Mouse (Mus musculus): ENCODE measurements at regions not wholly inside any gene's neighbourhood (a gene's known extent, or its start where the extent isn't known, plus 50 kb on each side); places are given as distances from the start of the nearest gene placed in this dataset.

GRCm38 (mm10) chr4:81005507-81006328, 95.3 kb downstream of the Lurap1l start:
- ATAC-seq (ENCODE audit: low FRiP score), result no peak
- no peak overlapping the region for H3K9ac ChIP-seq
- H3K27ac ChIP-seq, result no peak overlapping the region
- H3K4me2 ChIP-seq (replicated peaks), result no peak overlapping the region
- 56% methylated on average over 7 of the region's 7 CpGs for WGBS
- no peaks in the 10 kb centered on the region for H3K9me3 ChIP-seq (ENCODE audit: control insufficient read depth, low read length)
- no peaks in the 10 kb centered on the region for H3K36me3 ChIP-seq (replicated peaks; ENCODE audit: control insufficient read depth, insufficient read depth)
- H3K4me1 ChIP-seq (replicated peaks; ENCODE audit: control insufficient read depth, insufficient read depth, low read length), result no peaks in the 10 kb centered on the region
- no peak for DNase-seq (ENCODE audit: low spot score)
- H3K27me3 ChIP-seq (ENCODE audit: control insufficient read depth, insufficient read depth, low read length), result no peaks in the 10 kb centered on the region
- no peak overlapping the region for H3K4me3 ChIP-seq (replicated peaks; ENCODE audit: low read length)

- no peaks in the 10 kb centered on the region for H3K36me3 ChIP-seq (replicated peaks; ENCODE audit: control insufficient read depth, insufficient read depth)
- no peak for ATAC-seq (ENCODE audit: low FRiP score)
- no peak overlapping the region for H3K27ac ChIP-seq
- no peak for DNase-seq (ENCODE audit: low spot score)
- H3K9ac ChIP-seq, result no peak overlapping the region
- H3K4me1 ChIP-seq (replicated peaks; ENCODE audit: control insufficient read depth, insufficient read depth, low read length), result no peaks in the 10 kb centered on the region
- no peak overlapping the region for H3K4me3 ChIP-seq (replicated peaks; ENCODE audit: low read length)
- no peaks in the 10 kb centered on the region for H3K9me3 ChIP-seq (ENCODE audit: control insufficient read depth, low read length)
- no peak overlapping the region for H3K4me2 ChIP-seq (replicated peaks)
- no peaks in the 10 kb centered on the region for H3K27me3 ChIP-seq (ENCODE audit: control insufficient read depth, insufficient read depth, low read length)
- 94% methylated on average over 1 of the region's 1 CpGs for WGBS
Measured at GRCm38 (mm10) chr4:81006546-81006945, 96.1 kb downstream of the Lurap1l start.

GRCm38 (mm10) chr4:81021850-81022249, 111.4 kb downstream of the Lurap1l start:
- no peak overlapping the region for H3K4me3 ChIP-seq (replicated peaks; ENCODE audit: low read length)
- no peaks in the 10 kb centered on the region for H3K27me3 ChIP-seq (ENCODE audit: control insufficient read depth, insufficient read depth, low read length)
- no peaks in the 10 kb centered on the region for H3K36me3 ChIP-seq (replicated peaks; ENCODE audit: control insufficient read depth, insufficient read depth)
- no peaks in the 10 kb centered on the region for H3K4me1 ChIP-seq (replicated peaks; ENCODE audit: control insufficient read depth, insufficient read depth, low read length)
- no peak overlapping the region for H3K9ac ChIP-seq
- DNase-seq (ENCODE audit: low spot score), result no peak
- H3K27ac ChIP-seq, result no peak overlapping the region
- no peak for ATAC-seq (ENCODE audit: low FRiP score)
- 35% methylated on average over 2 of the region's 2 CpGs for WGBS
- no peak overlapping the region for H3K4me2 ChIP-seq (replicated peaks)
- no peaks in the 10 kb centered on the region for H3K9me3 ChIP-seq (ENCODE audit: control insufficient read depth, low read length)

- Histone ChIP-seq H3K9ac (no peak overlapping the region), H3K4me1 (replicated peaks; ENCODE audit: control insufficient read depth, insufficient read depth, low read length) (no peaks in the 10 kb centered on the region), H3K27me3 (ENCODE audit: control insufficient read depth, insufficient read depth, low read length) (no peaks in the 10 kb centered on the region), H3K4me3 (replicated peaks; ENCODE audit: low read length) (no peak overlapping the region), H3K4me2 (replicated peaks) (no peak overlapping the region), H3K27ac (no peak overlapping the region), H3K36me3 (replicated peaks; ENCODE audit: control insufficient read depth, insufficient read depth) (no peaks in the 10 kb centered on the region), H3K9me3 (ENCODE audit: control insufficient read depth, low read length) (no peaks in the 10 kb centered on the region)
- WGBS, result 78% methylated on average over 14 of the region's 14 CpGs
- no peak for DNase-seq (ENCODE audit: low spot score)
- no peak for ATAC-seq (ENCODE audit: low FRiP score)
Measured at GRCm38 (mm10) chr4:81023436-81023983, 113.1 kb downstream of the Lurap1l start.

- Histone ChIP-seq H3K4me2 (replicated peaks) (no peak overlapping the region), H3K27ac (no peak overlapping the region), H3K9me3 (ENCODE audit: control insufficient read depth, low read length) (no peaks in the 10 kb centered on the region), H3K27me3 (ENCODE audit: control insufficient read depth, insufficient read depth, low read length) (no peaks in the 10 kb centered on the region), H3K9ac (no peak overlapping the region), H3K36me3 (replicated peaks; ENCODE audit: control insufficient read depth, insufficient read depth) (no peaks in the 10 kb centered on the region), H3K4me3 (replicated peaks; ENCODE audit: low read length) (no peak overlapping the region), H3K4me1 (replicated peaks; ENCODE audit: control insufficient read depth, insufficient read depth, low read length) (no peaks in the 10 kb centered on the region)
- DNase-seq (ENCODE audit: low spot score) (no peak), ATAC-seq (ENCODE audit: low FRiP score) (no peak)
- 95% methylated on average over 1 of the region's 1 CpGs for WGBS
Measured at GRCm38 (mm10) chr4:81027558-81027957, 117.1 kb downstream of the Lurap1l start.

GRCm38 (mm10) chr4:81030671-81031070, 120.2 kb downstream of the Lurap1l start:
- Histone ChIP-seq H3K4me2 (replicated peaks) (no peak overlapping the region), H3K4me3 (replicated peaks; ENCODE audit: low read length) (no peak overlapping the region), H3K27ac (no peak overlapping the region), H3K9ac (no peak overlapping the region), H3K27me3 (ENCODE audit: control insufficient read depth, insufficient read depth, low read length) (no peaks in the 10 kb centered on the region), H3K4me1 (replicated peaks; ENCODE audit: control insufficient read depth, insufficient read depth, low read length) (no peaks in the 10 kb centered on the region), H3K36me3 (replicated peaks; ENCODE audit: control insufficient read depth, insufficient read depth) (no peaks in the 10 kb centered on the region), H3K9me3 (ENCODE audit: control insufficient read depth, low read length) (no peaks in the 10 kb centered on the region)
- ATAC-seq (ENCODE audit: low FRiP score) (no peak), DNase-seq (ENCODE audit: low spot score) (no peak)
- 91% methylated on average over 3 of the region's 3 CpGs for WGBS

GRCm38 (mm10) chr4:81037336-81037902, 127.0 kb downstream of the Lurap1l start:
- no peak overlapping the region for H3K27ac ChIP-seq
- no peak overlapping the region for H3K4me3 ChIP-seq (replicated peaks; ENCODE audit: low read length)
- H3K4me2 ChIP-seq (replicated peaks), result no peak overlapping the region
- no peaks in the 10 kb centered on the region for H3K36me3 ChIP-seq (replicated peaks; ENCODE audit: control insufficient read depth, insufficient read depth)
- no peaks in the 10 kb centered on the region for H3K4me1 ChIP-seq (replicated peaks; ENCODE audit: control insufficient read depth, insufficient read depth, low read length)
- ATAC-seq (ENCODE audit: low FRiP score) (no peak), DNase-seq (ENCODE audit: low spot score) (no peak)
- H3K9ac ChIP-seq, result no peak overlapping the region
- H3K9me3 ChIP-seq (ENCODE audit: control insufficient read depth, low read length), result no peaks in the 10 kb centered on the region
- no peaks in the 10 kb centered on the region for H3K27me3 ChIP-seq (ENCODE audit: control insufficient read depth, insufficient read depth, low read length)

- DNase-seq (ENCODE audit: low spot score) (no peak), ATAC-seq (ENCODE audit: low FRiP score) (no peak)
- H3K36me3 ChIP-seq (replicated peaks; ENCODE audit: control insufficient read depth, insufficient read depth), result no peaks in the 10 kb centered on the region
- no peak overlapping the region for H3K4me3 ChIP-seq (replicated peaks; ENCODE audit: low read length)
- no peaks in the 10 kb centered on the region for H3K9me3 ChIP-seq (ENCODE audit: control insufficient read depth, low read length)
- H3K4me2 ChIP-seq (replicated peaks), result no peak overlapping the region
- no peaks in the 10 kb centered on the region for H3K4me1 ChIP-seq (replicated peaks; ENCODE audit: control insufficient read depth, insufficient read depth, low read length)
- no peaks in the 10 kb centered on the region for H3K27me3 ChIP-seq (ENCODE audit: control insufficient read depth, insufficient read depth, low read length)
- WGBS, result 98% methylated on average over 1 of the region's 1 CpGs
- no peak overlapping the region for H3K9ac ChIP-seq
- H3K27ac ChIP-seq, result no peak overlapping the region
Measured at GRCm38 (mm10) chr4:81058227-81058626, 147.8 kb downstream of the Lurap1l start.

GRCm38 (mm10) chr4:81058809-81059208, 148.4 kb downstream of the Lurap1l start:
- no peaks in the 10 kb centered on the region for H3K9me3 ChIP-seq (ENCODE audit: control insufficient read depth, low read length)
- no peaks in the 10 kb centered on the region for H3K27me3 ChIP-seq (ENCODE audit: control insufficient read depth, insufficient read depth, low read length)
- DNase-seq (ENCODE audit: low spot score) (no peak), ATAC-seq (ENCODE audit: low FRiP score) (no peak)
- H3K27ac ChIP-seq, result no peak overlapping the region
- 92% methylated on average over 5 of the region's 5 CpGs for WGBS
- H3K36me3 ChIP-seq (replicated peaks; ENCODE audit: control insufficient read depth, insufficient read depth), result no peaks in the 10 kb centered on the region
- H3K4me3 ChIP-seq (replicated peaks; ENCODE audit: low read length), result no peak overlapping the region
- H3K9ac ChIP-seq, result no peak overlapping the region
- no peak overlapping the region for H3K4me2 ChIP-seq (replicated peaks)
- H3K4me1 ChIP-seq (replicated peaks; ENCODE audit: control insufficient read depth, insufficient read depth, low read length), result no peaks in the 10 kb centered on the region

Data from hindbrain, embryonic 14.5 days (tissue).